In the genomic region with DNA sequence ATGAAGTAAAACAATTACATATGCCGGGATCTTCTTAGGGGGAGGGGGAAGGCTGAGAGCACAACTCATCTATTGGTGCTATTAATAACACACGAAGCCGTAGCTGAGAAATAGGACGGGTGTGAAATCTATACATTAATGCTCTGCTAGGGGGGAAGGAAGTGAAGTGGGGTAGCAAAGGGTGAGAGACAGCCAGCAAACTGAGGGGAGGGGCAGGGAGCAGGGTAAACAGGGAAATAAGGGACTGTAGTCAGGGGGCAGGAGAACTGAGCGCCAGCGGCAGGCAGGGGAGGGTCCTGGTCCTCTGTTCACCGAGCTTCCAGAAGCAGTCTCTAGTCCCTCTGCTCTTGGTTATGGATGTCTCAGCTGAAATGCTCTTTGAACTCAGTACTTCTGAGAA, we compare ENCODE assay signal across 8 mouse cellular contexts. TPM values are rescaled to one million over a fixed set of nuclear protein-coding genes. Genes with fewer than 3 reads are reported as not detected.
DNase-seq lines count a peak whose midpoint lies in the region; ATAC-seq and TF ChIP-seq lines count a peak whose summit lies in the region.
"Had no signal": no experiment of that assay in that cellular context is flagged by ENCODE, and none has a peak within 500 bp of the region (broad histone marks: within the 10 kb centered on the region; RNA-seq: fewer than 3 reads in every experiment).

No protein-coding gene starts in this region.

- H3K9me3 ChIP-seq in kidney, embryonic 15.5 days (replicated peaks), result no peaks in the 10 kb centered on the region
- H3K9me3 ChIP-seq in midbrain, postnatal 0 days (ENCODE audit: low read length), result no peaks in the 10 kb centered on the region

- H3K36me3 ChIP-seq in kidney, embryonic 15.5 days, result no peaks in the 10 kb centered on the region
- H3K36me3 ChIP-seq in kidney, adult 2 months (ENCODE audit: control insufficient read depth, insufficient read depth, low read length), result no peaks in the 10 kb centered on the region
- H3K36me3 ChIP-seq in midbrain, postnatal 0 days (ENCODE audit: insufficient read depth, low read length), result no peaks in the 10 kb centered on the region

- H3K4me3 ChIP-seq in kidney, embryonic 15.5 days (replicated peaks), result no peak overlapping the region
- no peak overlapping the region for H3K4me3 ChIP-seq in kidney, adult 2 months (ENCODE audit: insufficient read depth, low read depth, low read length)
- H3K4me3 ChIP-seq in brown adipose tissue, adult 24 weeks (ENCODE audit: insufficient read depth, low read depth, low read length), result peak overlapping the region; percentile 67
- H3K4me3 ChIP-seq in midbrain, postnatal 0 days (ENCODE audit: low read depth, low read length), result no peak overlapping the region

- peaks cover 23% of the 10 kb centered on the region for H3K4me1 ChIP-seq in kidney, embryonic 15.5 days
- no peaks in the 10 kb centered on the region for H3K4me1 ChIP-seq in kidney, adult 2 months (ENCODE audit: control insufficient read depth, insufficient read depth, low read length)
- peaks cover 11% of the 10 kb centered on the region for H3K4me1 ChIP-seq in brown adipose tissue, adult 24 weeks (ENCODE audit: control insufficient read depth, insufficient read depth, insufficient read length, low read length)
- H3K4me1 ChIP-seq in midbrain, postnatal 0 days (ENCODE audit: insufficient read depth, low read length), result no peaks in the 10 kb centered on the region

- WGBS in kidney, embryonic 15.5 days, result 44% methylated on average over 7 of the region's 7 CpGs
- WGBS in kidney, adult 2 months, result 36% methylated on average over 7 of the region's 7 CpGs
- 52% methylated on average over 7 of the region's 7 CpGs for WGBS in midbrain, postnatal 0 days

- H3K9ac ChIP-seq in kidney, embryonic 15.5 days, result peak overlapping the region; percentile 52; the same call in 1 of the 2 replicates
- H3K9ac ChIP-seq in midbrain, postnatal 0 days (replicated peaks; ENCODE audit: low read length, poor library complexity, severe bottlenecking), result no peak overlapping the region

- ATAC-seq in kidney, embryonic 15.5 days (replicated peaks; ENCODE audit: low FRiP score), result no peak
- ATAC-seq in granulocyte monocyte progenitor cell, adult 5-6 weeks (replicated peaks; ENCODE audit: poor library complexity, severe bottlenecking), result peak; percentile 12
- no peak for ATAC-seq in midbrain, postnatal 0 days (ENCODE audit: low FRiP score)

- no peak for TF ChIP-seq CTCF in kidney, adult 2 months (conservative IDR thresholded peaks at IDR 0.05; ENCODE audit: insufficient read depth, insufficient read length, low read depth, low read length)
- no peak for TF ChIP-seq CTCF in midbrain, postnatal 0 days (IDR thresholded peaks at IDR 0.05)

- no peaks in the 10 kb centered on the region for H3K27me3 ChIP-seq in kidney, embryonic 15.5 days
- H3K27me3 ChIP-seq in kidney, adult 2 months (replicated peaks; ENCODE audit: control insufficient read depth, insufficient read depth, low read length), result no peaks in the 10 kb centered on the region
- no peaks in the 10 kb centered on the region for H3K27me3 ChIP-seq in midbrain, postnatal 0 days (ENCODE audit: insufficient read depth, low read length)

- no peak for TF ChIP-seq POLR2A in kidney, adult 2 months (IDR thresholded peaks at IDR 0.05; ENCODE audit: low read depth, low read length)

- H3K4me2 ChIP-seq in kidney, embryonic 15.5 days, result peak overlapping the region; percentile 70
- 0 out of 2 replicates have a peak overlapping the region, but pooled peaks have one; percentile 18 for H3K4me2 ChIP-seq in midbrain, postnatal 0 days (ENCODE audit: low read depth, low read length, poor library complexity, severe bottlenecking)

- DNase-seq in kidney, adult 2 months, result no peak
- DNase-seq in midbrain, postnatal 0 days (ENCODE audit: low spot score), result peak; percentile 33
- DNase-seq in right cerebral cortex, postnatal 10 days (ENCODE audit: low spot score in 2 of 2), result no peak
- DNase-seq in cerebellum, postnatal 14 days, result no peak
- DNase-seq: layer of hippocampus, adult 9-11 months had no signal

- peak overlapping the region; percentile 93 for H3K27ac ChIP-seq in kidney, embryonic 15.5 days
- no peak overlapping the region for H3K27ac ChIP-seq in kidney, adult 2 months (ENCODE audit: insufficient read depth, low read depth, low read length)
- peak overlapping the region; percentile 67 for H3K27ac ChIP-seq in brown adipose tissue, adult 24 weeks (replicated peaks; ENCODE audit: low read depth, low read length)
- peak overlapping the region; percentile 44; the same call in 1 of the 2 replicates for H3K27ac ChIP-seq in midbrain, postnatal 0 days (ENCODE audit: low read depth, low read length)

RNA-seq across cellular contexts. Expression of gene Yy1, which starts 25.9 kb away (rescaled TPM):
- polyA plus RNA-seq in kidney, embryonic 15.5 days (2015; fragmentation: Nextera tagmentation; extraction: Ambion mirVana), result 19.1 and 20.4 TPM in 2 replicates
- 13.5 and 14.1 TPM in 2 replicates for polyA plus RNA-seq in kidney, adult 2 months (2012; rRNA removed)
- polyA plus RNA-seq in brown adipose tissue, adult 24 weeks (2012; ENCODE audit: insufficient read depth, insufficient read length, missing spikeins), result 27.6 and 29.0 TPM in 2 replicates
- total RNA-seq in granulocyte monocyte progenitor cell, adult 5-6 weeks (2014; fragmentation: Nextera tagmentation), result 61.2 and 69.7 TPM in 2 replicates
- total RNA-seq in granulocyte monocyte progenitor cell, adult 5-6 weeks (2017), result 54.0 and 54.6 TPM in 2 replicates
- total RNA-seq in midbrain, postnatal 0 days (2014; rRNA removed), result 35.4 and 38.3 TPM in 2 replicates
- polyA plus RNA-seq in midbrain, postnatal 0 days (2015; fragmentation: Nextera tagmentation; extraction: Ambion mirVana), result 7.4 and 9.2 TPM in 2 replicates
